ENCODE assay signal across 8 mouse cellular contexts in genomic region chr9:20878710-20879065, GRCm38 (mm10). TPM values are rescaled to one million over a fixed set of nuclear protein-coding genes. Genes with fewer than 3 reads are reported as not detected.
DNase-seq lines count a peak whose midpoint lies in the region; TF ChIP-seq lines count a peak whose summit lies in the region.

No protein-coding gene starts in this region.

- peak overlapping the region; percentile 100 for H3K4me2 ChIP-seq in myocyte (ENCODE audit: low read depth)

- peaks cover 2% of the 10 kb centered on the region for H3K9me3 ChIP-seq in ES-Bruce4 (replicated peaks; ENCODE audit: control insufficient read depth, insufficient read depth, low read length, poor library complexity, severe bottlenecking)

- WGBS in kidney, adult 2 months, result 13% methylated on average over 10 of the region's 10 CpGs

- no peak for TF ChIP-seq CTCF in kidney, adult 2 months (conservative IDR thresholded peaks at IDR 0.05; ENCODE audit: insufficient read depth, insufficient read length, low read depth, low read length)
- no peak for TF ChIP-seq CTCF in ES-Bruce4 (IDR thresholded peaks at IDR 0.05; ENCODE audit: low read depth, low read length)
- no peak for TF ChIP-seq CTCF in embryonic fibroblast, embryonic 13.5 days (IDR thresholded peaks at IDR 0.05; ENCODE audit: borderline replicate concordance, insufficient read depth, low read length)

- no peak for DNase-seq in kidney, adult 2 months
- no peak for DNase-seq in kidney, adult 11 months
- DNase-seq in kidney, postnatal 4 days, result peak; percentile 49 to 66
- DNase-seq in urinary bladder, postnatal 4 days (ENCODE audit: low spot score in 2 of 2), result no peak
- no peak for DNase-seq in layer of hippocampus, postnatal 36 days

- peak overlapping the region; percentile 23 for H3ac ChIP-seq in myocyte (ENCODE audit: control insufficient read depth, insufficient read length)

- no peak for TF ChIP-seq POLR2A in kidney, adult 2 months (IDR thresholded peaks at IDR 0.05; ENCODE audit: low read depth, low read length)
- no peak for TF ChIP-seq POLR2A in ES-Bruce4 (IDR thresholded peaks at IDR 0.05; ENCODE audit: insufficient read depth, low read length)
- TF ChIP-seq POLR2A in embryonic fibroblast, embryonic 13.5 days (IDR thresholded peaks at IDR 0.05; ENCODE audit: low read depth, low read length), result no peak
- no peak for TF ChIP-seq POLR2A in myocyte (IDR thresholded peaks at IDR 0.05; ENCODE audit: insufficient read length, low read depth)

- no peaks in the 10 kb centered on the region for H3K27me3 ChIP-seq in kidney, adult 2 months (replicated peaks; ENCODE audit: control insufficient read depth, insufficient read depth, low read length)
- H3K27me3 ChIP-seq in ES-Bruce4 (ENCODE audit: control insufficient read depth, insufficient read depth, low read length, poor library complexity, severe bottlenecking) (no peaks in the 10 kb centered on the region), myocyte (ENCODE audit: control insufficient read depth, insufficient read depth, insufficient read length) (no peaks in the 10 kb centered on the region)

- H3K36me3 ChIP-seq in kidney, adult 2 months (ENCODE audit: control insufficient read depth, insufficient read depth, low read length), result no peaks in the 10 kb centered on the region
- H3K36me3 ChIP-seq in ES-Bruce4 (ENCODE audit: control insufficient read depth, insufficient read depth, low read length, poor library complexity, severe bottlenecking) (no peaks in the 10 kb centered on the region), myocyte (ENCODE audit: control insufficient read depth, insufficient read depth) (no peaks in the 10 kb centered on the region)

- TF ChIP-seq EP300 in ES-Bruce4 (IDR thresholded peaks at IDR 0.05; ENCODE audit: insufficient read depth, low read depth, low read length), result no peak

- H3K4me3 ChIP-seq in kidney, adult 2 months (ENCODE audit: insufficient read depth, low read depth, low read length), result peak overlapping the region; percentile 58
- H3K4me3 ChIP-seq in ES-Bruce4 (ENCODE audit: low read depth, low read length), result peak overlapping the region; percentile 67
- H3K4me3 ChIP-seq in embryonic fibroblast, embryonic 13.5 days (ENCODE audit: insufficient read depth, low read length), result peak overlapping the region; percentile 29
- H3K4me3 ChIP-seq in myocyte, result peak overlapping the region; percentile 25

- peak overlapping the region; percentile 87 for H3K27ac ChIP-seq in kidney, adult 2 months (ENCODE audit: insufficient read depth, low read depth, low read length)
- H3K27ac ChIP-seq in ES-Bruce4 (ENCODE audit: insufficient read depth, low read length), result peak overlapping the region; percentile 52
- H3K27ac ChIP-seq in embryonic fibroblast, embryonic 13.5 days (ENCODE audit: insufficient read depth, low read length), result peak overlapping the region; percentile 60

- H3K79me2 ChIP-seq in myocyte (ENCODE audit: control insufficient read depth, insufficient read depth), result no peaks in the 10 kb centered on the region

- H3K4me1 ChIP-seq in kidney, adult 2 months (ENCODE audit: control insufficient read depth, insufficient read depth, low read length), result no peaks in the 10 kb centered on the region
- no peaks in the 10 kb centered on the region for H3K4me1 ChIP-seq in ES-Bruce4 (ENCODE audit: control insufficient read depth, insufficient read depth, low read length)
- peaks cover 2% of the 10 kb centered on the region; the same call in 1 of the 2 replicates for H3K4me1 ChIP-seq in embryonic fibroblast, embryonic 13.5 days (ENCODE audit: control insufficient read depth, insufficient read depth, low read length)

- peak overlapping the region; percentile 44 for H3K9ac ChIP-seq in ES-Bruce4 (ENCODE audit: low read depth, poor library complexity, severe bottlenecking)

TF ChIP-seq in myocyte, 11 proteins besides CTCF, POLR2A, EP300 and RAD21:
- no peak for TF ChIP-seq SRF (IDR thresholded peaks at IDR 0.05; ENCODE audit: control insufficient read depth, insufficient read length, low read depth)
- TF ChIP-seq USF1 (IDR thresholded peaks at IDR 0.05; ENCODE audit: low read depth), result no peak
- no peak for TF ChIP-seq MYOG (IDR thresholded peaks at IDR 0.05; ENCODE audit: control insufficient read depth in 1 of 3, insufficient read depth in 1 of 3, insufficient read length in 2 of 3, low read depth in 2 of 3)
- TF ChIP-seq MYOD1 (IDR thresholded peaks at IDR 0.05; ENCODE audit: control insufficient read depth in 1 of 3, insufficient read length in 2 of 3, low read depth in 2 of 3), result no peak
- no peak for TF ChIP-seq TCF12 (IDR thresholded peaks at IDR 0.05; ENCODE audit: insufficient read depth, poor library complexity, severe bottlenecking)
- no peak for TF ChIP-seq CEBPB (IDR thresholded peaks at IDR 0.05; ENCODE audit: insufficient read depth, poor library complexity, severe bottlenecking)
- TF ChIP-seq TCF3 (IDR thresholded peaks at IDR 0.05; ENCODE audit: insufficient read length, low read depth), result no peak

RNA-seq across cellular contexts. Expression of gene Angptl6, which starts 0.8 kb away (rescaled TPM):
- 3.6 and 4.0 TPM in 2 replicates for polyA plus RNA-seq in kidney, adult 2 months (2012; rRNA removed)
- polyA plus RNA-seq in ES-Bruce4 (2011; ENCODE audit: insufficient read depth, insufficient read length, low read depth, missing spikeins) (1.3 and 2.0 TPM in 2 replicates), myocyte (2012; fragmentation: generic; extraction: Trizol) (12.6 TPM)
- polyA plus RNA-seq in embryonic fibroblast, embryonic 13.5 days (2011; ENCODE audit: insufficient read length, low read depth, missing spikeins), result 2.9 and 4.9 TPM in 2 replicates
- total RNA-seq in layer of hippocampus, postnatal 36 days (2021), result 1 to 10 TPM; 9.8 to 9.9 TPM

RNA-seq across cellular contexts. Expression of gene Ppan, which starts 9.3 kb away (rescaled TPM):
- 28.3 and 31.2 TPM in 2 replicates for polyA plus RNA-seq in kidney, adult 2 months (2012; rRNA removed)
- polyA plus RNA-seq in ES-Bruce4 (2011; ENCODE audit: insufficient read depth, insufficient read length, low read depth, missing spikeins) (76.9 and 81.2 TPM in 2 replicates), myocyte (2012; fragmentation: generic; extraction: Trizol) (44.3 TPM)
- 31.1 and 34.5 TPM in 2 replicates for polyA plus RNA-seq in embryonic fibroblast, embryonic 13.5 days (2011; ENCODE audit: insufficient read length, low read depth, missing spikeins)
- total RNA-seq in layer of hippocampus, postnatal 36 days (2021), result 10 to 100 TPM; 19.8 to 24.9 TPM

RNA-seq across cellular contexts. Expression of gene A230050P20Rik, which starts 10.2 kb away (rescaled TPM):
- polyA plus RNA-seq in kidney, adult 2 months (2012; rRNA removed), result 31.7 and 40.3 TPM in 2 replicates
- polyA plus RNA-seq in ES-Bruce4 (2011; ENCODE audit: insufficient read depth, insufficient read length, low read depth, missing spikeins) (20.5 and 23.9 TPM in 2 replicates), myocyte (2012; fragmentation: generic; extraction: Trizol) (4.6 TPM)
- 14.7 and 25.3 TPM in 2 replicates for polyA plus RNA-seq in embryonic fibroblast, embryonic 13.5 days (2011; ENCODE audit: insufficient read length, low read depth, missing spikeins)
- 10 to 100 TPM; 68.4 to 69.6 TPM for total RNA-seq in layer of hippocampus, postnatal 36 days (2021)

RNA-seq across cellular contexts. Expression of gene Eif3g, which starts 19.7 kb away (rescaled TPM):
- polyA plus RNA-seq in kidney, adult 2 months (2012; rRNA removed), result 93.1 and 116 TPM in 2 replicates
- polyA plus RNA-seq in ES-Bruce4 (2011; ENCODE audit: insufficient read depth, insufficient read length, low read depth, missing spikeins) (206 and 216 TPM in 2 replicates), myocyte (2012; fragmentation: generic; extraction: Trizol) (202 TPM)
- 106 and 107 TPM in 2 replicates for polyA plus RNA-seq in embryonic fibroblast, embryonic 13.5 days (2011; ENCODE audit: insufficient read length, low read depth, missing spikeins)
- total RNA-seq in layer of hippocampus, postnatal 36 days (2021), result 100 to 1,000 TPM; 120 to 127 TPM

Comparison
In these comparisons a context has a peak if more than half of its experiments do, and no peak if none do; other contexts are left out.
1. DNase-seq: peak in kidney, postnatal 4 days (2 of 2); none in kidney, adult 2 months (single experiment), kidney, adult 11 months (single experiment), urinary bladder, postnatal 4 days (0 of 2) and layer of hippocampus, postnatal 36 days (0 of 2).
2. Peak in every context shown above with its lines, with median percentiles within 50 percentile points of each other: H3K27ac ChIP-seq and H3K4me3 ChIP-seq.